Mouse (Mus musculus) myocyte (in vitro differentiated cells): ENCODE results near the gene Eps8l1. TPM values are rescaled to one million over a fixed set of nuclear protein-coding genes. Genes with fewer than 3 reads are reported as not detected.
A peak's percentile ranks its signal among the peaks of the same experiment; 100 is the strongest.

ENCODE experiments used
- H3K27me3 ChIP-seq: one replicate; pipeline ENCODE4 v1.6.1; 2011; ENCODE audit not compliant: control insufficient read depth, insufficient read depth, insufficient read length
- H3K36me3 ChIP-seq: one replicate; pipeline ENCODE4 v1.6.1; 2011; ENCODE audit not compliant: control insufficient read depth, insufficient read depth
- H3K4me2 ChIP-seq: one replicate; pipeline ENCODE4 v1.6.1; 2011; ENCODE audit warnings: low read depth, control low read depth
- H3K4me3 ChIP-seq: one replicate; pipeline ENCODE4 v1.5.1; 2011; ENCODE audit warnings: mild to moderate bottlenecking, control low read depth, moderate library complexity
- H3K79me2 ChIP-seq: one replicate; pipeline ENCODE4 v1.6.1; 2011; ENCODE audit not compliant: control insufficient read depth, insufficient read depth
- H3ac ChIP-seq: one replicate; pipeline ENCODE4 v1.6.1; 2011; ENCODE audit not compliant: control insufficient read depth, insufficient read length
- CEBPB ChIP-seq: IDR thresholded peaks from 2 replicates; pipeline ENCODE4 v1.6.1; 2011; ENCODE audit warnings: mild to moderate bottlenecking, moderate library complexity; ENCODE audit not compliant: poor library complexity, insufficient read depth, severe bottlenecking
- E2F4 ChIP-seq: IDR thresholded peaks from one replicate; pipeline ENCODE4 v1.6.1; 2011; ENCODE audit warnings: mild to moderate bottlenecking, control low read depth, moderate library complexity; ENCODE audit not compliant: insufficient read depth
- MAX ChIP-seq: IDR thresholded peaks from one replicate; pipeline ENCODE4 v1.6.1; 2011; ENCODE audit warnings: low read depth, mild to moderate bottlenecking, control low read depth
- MYOD1 ChIP-seq, 3 experiments: IDR thresholded peaks; one replicate each; pipeline ENCODE4 v1.6.1; 2011; ENCODE audit warnings: control low read depth in 2 of 3, low read depth in 2 of 3, mild to moderate bottlenecking in 2 of 3, moderate library complexity in 1 of 3; ENCODE audit not compliant: insufficient read length in 2 of 3, control insufficient read depth in 1 of 3
- MYOG ChIP-seq, 3 experiments: IDR thresholded peaks; one replicate each; pipeline ENCODE4 v1.6.1; 2011; ENCODE audit warnings: control low read depth in 2 of 3, low read depth in 2 of 3, mild to moderate bottlenecking in 2 of 3; ENCODE audit not compliant: insufficient read length in 2 of 3, control insufficient read depth in 1 of 3, insufficient read depth in 1 of 3
- POLR2A ChIP-seq: IDR thresholded peaks from one replicate; pipeline ENCODE4 v1.6.1; 2011; ENCODE audit warnings: low read depth, mild to moderate bottlenecking, control low read depth, moderate library complexity; ENCODE audit not compliant: insufficient read length
- POLR2AphosphoS2 ChIP-seq: IDR thresholded peaks from one replicate; pipeline ENCODE4 v1.6.1; 2011; ENCODE audit warnings: low read depth, control low read depth; ENCODE audit not compliant: insufficient read length
- REST ChIP-seq: IDR thresholded peaks from one replicate; pipeline ENCODE4 v1.6.1; 2011; ENCODE audit warnings: mild to moderate bottlenecking, control low read depth, moderate library complexity; ENCODE audit not compliant: insufficient read depth, insufficient read length
- SRF ChIP-seq: IDR thresholded peaks from one replicate; pipeline ENCODE4 v1.6.1; 2011; ENCODE audit warnings: low read depth; ENCODE audit not compliant: control insufficient read depth, insufficient read length
- TCF12 ChIP-seq: IDR thresholded peaks from one replicate; pipeline ENCODE4 v1.6.1; 2011; ENCODE audit warnings: mild to moderate bottlenecking, control low read depth; ENCODE audit not compliant: poor library complexity, insufficient read depth, severe bottlenecking
- TCF3 ChIP-seq: IDR thresholded peaks from one replicate; pipeline ENCODE4 v1.6.1; 2011; ENCODE audit warnings: low read depth, control low read depth; ENCODE audit not compliant: insufficient read length
- USF1 ChIP-seq: IDR thresholded peaks from one replicate; pipeline ENCODE4 v1.6.1; 2011; ENCODE audit warnings: low read depth, mild to moderate bottlenecking, control low read depth, moderate library complexity
- polyA plus RNA-seq: library from polyadenylated mRNA; unstranded; fragments of >200 nt; fragmentation: generic; extraction: Trizol; gene quantifications from one replicate; pipeline ENCODE4 v1.2.1, GENCODE M21; 2012; ENCODE audit warnings: missing spikeins

Gene Eps8l1
- polyA plus RNA-seq, 1 experiment = 0.12 TPM

GRCm38 (mm10) chr7:4503100-4503499 lies 42.6 kb downstream of the Eps8l1 start:
- H3K79me2 ChIP-seq = peaks cover 29% of the 10 kb centered on the region
- peak overlapping the region; percentile 53 for H3K4me3 ChIP-seq
- H3K27me3 ChIP-seq = no peaks in the 10 kb centered on the region
- H3K36me3 ChIP-seq = no peaks in the 10 kb centered on the region
- no peak for TF ChIP-seq MYOG (IDR thresholded peaks at IDR 0.05; ENCODE audit: control insufficient read depth in 1 of 3, insufficient read depth in 1 of 3, insufficient read length in 2 of 3, low read depth in 2 of 3)
- TF ChIP-seq SRF = no peak
- TF ChIP-seq CEBPB = no peak
- TF ChIP-seq POLR2A = no peak
- TF ChIP-seq POLR2AphosphoS2 = no peak
- TF ChIP-seq MYOD1 (IDR thresholded peaks at IDR 0.05; ENCODE audit: control insufficient read depth in 1 of 3, insufficient read length in 2 of 3, low read depth in 2 of 3) = no peak
- TF ChIP-seq TCF3 = no peak
- TF ChIP-seq TCF12 = no peak
- no peak for TF ChIP-seq REST
- H3K4me2 ChIP-seq = no peak overlapping the region
- no peak overlapping the region for H3ac ChIP-seq

- TF ChIP-seq MYOG (IDR thresholded peaks at IDR 0.05; ENCODE audit: control insufficient read depth in 1 of 3, insufficient read depth in 1 of 3, insufficient read length in 2 of 3, low read depth in 2 of 3) (no peak), USF1 (no peak), TCF3 (no peak), MYOD1 (IDR thresholded peaks at IDR 0.05; ENCODE audit: control insufficient read depth in 1 of 3, insufficient read length in 2 of 3, low read depth in 2 of 3) (no peak), E2F4 (no peak), CEBPB (no peak), TCF12 (no peak), REST (no peak), POLR2AphosphoS2 (no peak), POLR2A (no peak), MAX (no peak), SRF (no peak)
- no peak overlapping the region for H3K4me2 ChIP-seq
Observed at GRCm38 (mm10) chr7:4503858-4504257, 43.4 kb downstream of the Eps8l1 start.

GRCm38 (mm10) chr7:4504646-4505435 lies 44.4 kb downstream of the Eps8l1 start:
- peaks cover 12% of the 10 kb centered on the region for H3K79me2 ChIP-seq
- H3K4me3 ChIP-seq = no peak overlapping the region
- TF ChIP-seq POLR2AphosphoS2 = peak; percentile 29
- no peak for TF ChIP-seq SRF
- TF ChIP-seq MYOD1 (IDR thresholded peaks at IDR 0.05; ENCODE audit: control insufficient read depth in 1 of 3, insufficient read length in 2 of 3, low read depth in 2 of 3) = no peak
- no peak for TF ChIP-seq REST
- no peak for TF ChIP-seq POLR2A
- no peak for TF ChIP-seq MAX
- no peak for TF ChIP-seq E2F4
- no peaks in the 10 kb centered on the region for H3K27me3 ChIP-seq
- no peaks in the 10 kb centered on the region for H3K36me3 ChIP-seq
- no peak overlapping the region for H3K4me2 ChIP-seq
- H3ac ChIP-seq = no peak overlapping the region

More at GRCm38 (mm10) chr7:4503858-4504257, 43.4 kb downstream of the Eps8l1 start:
- no peaks in the 10 kb centered on the region for H3K36me3 ChIP-seq
- no peak overlapping the region for H3ac ChIP-seq
- H3K4me3 ChIP-seq = no peak overlapping the region
- no peaks in the 10 kb centered on the region for H3K27me3 ChIP-seq
- peaks cover 22% of the 10 kb centered on the region for H3K79me2 ChIP-seq

DNA sequence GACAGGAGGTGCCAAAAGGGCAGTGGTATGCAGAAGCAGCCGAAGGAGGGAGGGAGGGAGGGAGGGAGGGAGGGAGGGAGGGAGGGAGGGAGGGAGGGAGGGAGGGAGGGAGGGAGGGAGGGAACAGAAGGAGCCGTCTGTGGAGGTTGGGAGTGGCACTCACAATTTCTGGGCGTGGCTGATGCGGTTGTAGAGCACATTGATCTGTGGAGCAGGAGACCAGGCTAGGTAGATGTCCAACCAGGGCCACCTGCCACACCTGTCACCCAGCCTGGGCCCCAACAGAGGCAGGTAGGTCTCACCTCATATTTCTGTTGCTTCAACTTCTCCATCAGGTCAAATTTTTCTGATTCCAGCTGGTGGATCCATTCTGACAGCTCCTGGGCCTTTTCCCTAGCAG lies 46.7 kb downstream of the Eps8l1 start:
- TF ChIP-seq TCF12 (no peak), POLR2AphosphoS2 (peak; percentile 24), POLR2A (peak; percentile 28), E2F4 (no peak)
- H3K27me3 ChIP-seq = no peaks in the 10 kb centered on the region

DNA sequence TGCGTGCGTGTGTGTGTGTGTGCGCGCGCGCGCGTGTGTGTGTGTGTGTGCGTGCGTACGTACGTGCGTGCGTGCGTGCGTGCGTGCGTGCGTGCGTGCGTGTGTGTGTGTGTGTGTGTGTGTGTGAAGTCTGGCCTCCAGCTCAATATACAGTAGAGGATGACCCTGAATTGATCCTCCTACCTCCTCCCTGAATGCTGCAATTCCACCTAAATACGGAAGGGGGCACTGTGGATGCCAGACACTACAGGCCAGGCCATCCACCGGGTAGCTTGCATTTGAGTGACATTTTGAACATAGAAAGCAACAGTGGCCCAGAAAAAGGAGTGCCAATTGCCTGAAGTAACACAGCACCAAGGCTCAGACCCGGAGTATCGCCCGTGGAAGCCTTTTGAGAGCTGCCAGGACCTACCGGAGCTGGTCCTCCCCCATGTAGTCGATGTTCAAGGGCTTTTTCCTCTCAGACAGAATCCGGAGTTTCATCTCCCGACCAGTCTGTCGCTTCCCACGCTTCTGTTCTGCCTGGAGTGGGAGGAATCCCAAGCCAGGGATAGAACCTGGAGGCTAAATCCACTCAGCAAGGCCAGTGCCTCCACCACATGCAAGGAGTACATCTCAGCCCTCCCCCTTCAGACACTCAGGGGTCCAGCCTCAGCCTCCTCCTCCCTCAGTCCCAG lies 47.7 kb downstream of the Eps8l1 start:
- Histone ChIP-seq H3K4me2 (no peak overlapping the region), H3K36me3 (peaks cover 3% of the 10 kb centered on the region)
- peak; percentile 60 for TF ChIP-seq POLR2AphosphoS2
- TF ChIP-seq POLR2A = peak; percentile 20
- TF ChIP-seq TCF12 = no peak
- TF ChIP-seq USF1 = no peak
- no peak for TF ChIP-seq TCF3

More for the DNA sequence above, 46.7 kb downstream of the Eps8l1 start:
- H3K79me2 ChIP-seq = no peaks in the 10 kb centered on the region
- no peak overlapping the region for H3ac ChIP-seq
- H3K36me3 ChIP-seq = peaks cover 3% of the 10 kb centered on the region
- H3K4me2 ChIP-seq = peak overlapping the region; percentile 32
- no peak overlapping the region for H3K4me3 ChIP-seq

More for the DNA sequence above, 47.7 kb downstream of the Eps8l1 start:
- Histone ChIP-seq H3K4me3 (no peak overlapping the region), H3K79me2 (no peaks in the 10 kb centered on the region), H3K27me3 (no peaks in the 10 kb centered on the region), H3ac (no peak overlapping the region)
